Mouse (Mus musculus): ENCODE data around the gene Sarnp.

- no peak for TF ChIP-seq CEBPB (IDR thresholded peaks at IDR 0.05; ENCODE audit: insufficient read depth, poor library complexity, severe bottlenecking)
- TF ChIP-seq TCF12 (IDR thresholded peaks at IDR 0.05; ENCODE audit: insufficient read depth, poor library complexity, severe bottlenecking) = no peak
- no peak for TF ChIP-seq MYOD1 (IDR thresholded peaks at IDR 0.05; ENCODE audit: control insufficient read depth in 1 of 3, insufficient read length in 2 of 3, low read depth in 2 of 3)
- TF ChIP-seq POLR2A (IDR thresholded peaks at IDR 0.05; ENCODE audit: insufficient read length, low read depth) = no peak
- no peak for TF ChIP-seq E2F4 (IDR thresholded peaks at IDR 0.05; ENCODE audit: insufficient read depth)
- no peak for TF ChIP-seq POLR2AphosphoS2 (IDR thresholded peaks at IDR 0.05; ENCODE audit: insufficient read length, low read depth)
- no peak for TF ChIP-seq MAX (IDR thresholded peaks at IDR 0.05; ENCODE audit: low read depth)
- TF ChIP-seq USF1 (IDR thresholded peaks at IDR 0.05; ENCODE audit: low read depth) = no peak
These were observed 106.8 kb downstream of the Sarnp start, which contains the start of gene Bloc1s1 for GRCm38 (mm10) chr10:128923935-128924334.
